Mouse (Mus musculus) embryonic stem cell, embryonic (primary cell): Measurements from ENCODE around the gene Mcur1.

Experiments used
- CTCF ChIA-PET, 4 experiments: fragments of 300-600 bp in 2 of 4; fragments of 350-600 bp in 2 of 4; sonication (Branson Sonifier 250); formaldehyde crosslinking; loops; one replicate each; lab custom pipeline; 2022; ENCODE audit warnings: inconsistent platforms in 2 of 4; lab: Charles Lee
- POLR2A ChIA-PET, 4 experiments: fragments of 300-600 bp in 2 of 4; fragments of 350-600 bp in 2 of 4; sonication (Branson Sonifier 250); formaldehyde crosslinking; loops; one replicate each; lab custom pipeline; 2022; ENCODE audit warnings: antibody characterized with exemption in 4 of 4, inconsistent platforms in 1 of 4; lab: Charles Lee

Gene Mcur1

GRCm38 (mm10) chr13:43549870-43550269 lies 10.1 kb downstream of the Mcur1 start:
- ChIA-PET POLR2A (no interaction called here), CTCF (interaction anchor here in 1 of 4 experiments (1.8 kb wide), 1 partner anchor 15 kb away, joined by 4 read pairs; no protein-coding TSS in a partner anchor)

DNA sequence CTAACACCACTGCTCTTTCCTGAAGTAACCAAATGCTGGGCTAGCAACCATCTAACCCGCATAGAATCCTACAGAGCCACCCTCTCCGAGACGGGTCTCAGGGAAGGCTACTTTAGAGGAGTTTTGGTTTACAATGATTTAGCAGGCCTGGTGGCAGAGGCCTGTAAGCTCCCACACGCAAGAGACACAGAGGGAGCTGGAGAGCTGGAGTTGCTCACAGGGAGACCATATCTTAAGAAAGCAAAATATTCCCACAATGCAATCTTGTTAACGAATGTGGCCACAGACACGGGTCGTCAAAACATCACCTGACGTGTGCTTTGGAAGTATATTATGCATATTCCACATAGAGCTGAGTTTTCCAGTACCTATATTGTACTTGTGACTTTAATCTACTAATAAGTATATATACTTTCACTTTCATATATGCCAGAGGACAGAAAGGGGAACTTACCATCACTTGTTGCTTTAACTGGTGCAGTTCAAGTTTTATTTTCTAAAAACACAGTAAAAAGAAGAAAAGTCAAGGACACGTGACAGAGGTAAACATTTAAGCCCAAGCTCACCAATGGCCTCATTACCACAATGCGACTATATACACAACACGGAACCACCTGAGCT lies 10.8 kb downstream of the Mcur1 start:
- ChIA-PET CTCF (interaction anchor here in 2 of 4 experiments (0.6 to 1.8 kb wide), 2 partner anchors 16 to 29 kb away, joined by 4 read pairs; no protein-coding TSS in a partner anchor), POLR2A (no interaction called here)

GRCm38 (mm10) chr13:43548617-43549016 lies 11.4 kb downstream of the Mcur1 start:
- ChIA-PET POLR2A (interaction anchor here in 1 of 4 experiments (0.7 kb wide), 1 partner anchor 12 kb away, joined by 3 read pairs; no protein-coding TSS in a partner anchor), CTCF (interaction anchor here in 3 of 4 experiments (0.6 to 1.8 kb wide), 3 partner anchors 16 to 53 kb away, joined by 3 to 5 read pairs (median 4); no protein-coding TSS in a partner anchor)

DNA sequence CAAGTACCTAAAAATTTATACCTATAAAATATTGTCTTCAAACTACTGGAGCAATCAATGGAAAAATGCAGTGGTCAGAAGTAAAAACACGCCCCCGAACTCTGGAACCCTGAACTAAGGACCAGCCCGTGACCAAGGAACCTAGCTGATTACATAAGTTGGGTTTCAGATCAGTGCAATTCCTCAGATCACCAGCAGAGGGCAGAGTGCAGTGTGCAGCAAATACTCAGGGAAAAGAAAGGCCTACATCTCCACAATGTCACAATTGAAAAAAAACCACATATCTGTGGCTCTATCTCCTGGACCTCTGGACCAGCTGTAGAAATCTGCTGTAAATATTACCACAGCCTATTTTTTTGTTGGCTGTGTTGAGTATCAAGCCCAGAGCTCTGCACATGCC lies 13.1 kb downstream of the Mcur1 start:
- ChIA-PET CTCF (interaction anchor here (0.5 to 2.1 kb wide), 43 partner anchors 9 to 1250 kb away, joined by 3 to 13 read pairs (median 4); partner anchors contain the start of genes Cd83 (in 1 of the 4) and Nol7 (in 1 of the 4)), POLR2A (interaction anchor here in 2 of 4 experiments (0.8 to 1.8 kb wide), 8 partner anchors 11 to 47 kb away, joined by 3 to 5 read pairs (median 4); no protein-coding TSS in a partner anchor)

DNA sequence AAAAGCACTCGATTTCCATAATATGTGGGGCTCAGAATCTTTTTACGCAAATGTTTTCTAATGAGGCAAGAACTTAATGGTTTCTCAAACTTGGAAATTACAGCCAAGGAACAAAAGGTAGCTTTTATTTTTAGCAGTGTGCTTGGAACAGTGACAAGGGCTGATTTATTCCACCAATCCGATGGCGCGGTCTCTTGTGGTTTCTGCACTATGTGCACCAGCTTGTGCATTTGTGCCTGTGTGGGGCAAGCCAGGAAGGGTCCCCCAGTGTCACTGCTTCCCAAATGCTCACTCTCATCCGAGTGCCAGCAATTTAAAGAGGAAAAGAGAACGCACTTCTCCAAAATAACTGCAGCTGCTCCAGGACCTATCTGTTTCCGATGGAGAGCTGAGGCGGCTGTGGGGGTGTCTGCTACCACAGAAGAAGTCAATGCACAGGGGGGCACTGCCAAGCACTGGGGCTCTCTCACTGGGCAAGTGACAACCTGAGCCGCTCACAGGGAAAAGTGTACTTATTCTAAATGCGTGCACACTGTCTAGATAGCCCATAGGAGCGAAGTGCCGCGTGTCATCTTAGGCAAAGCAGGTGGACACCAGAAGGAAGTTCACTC lies 19.7 kb downstream of the Mcur1 start:
- POLR2A ChIA-PET: interaction anchor here in 2 of 4 experiments (0.7 to 1.0 kb wide), 4 partner anchors 9 to 1344 kb away, joined by 3 read pairs; no protein-coding TSS in a partner anchor
- CTCF ChIA-PET: no interaction called here

- CTCF ChIA-PET: no interaction called here
- POLR2A ChIA-PET: no interaction called here
Measured at GRCm38 (mm10) chr13:43539409-43539808, 20.6 kb downstream of the Mcur1 start.

DNA sequence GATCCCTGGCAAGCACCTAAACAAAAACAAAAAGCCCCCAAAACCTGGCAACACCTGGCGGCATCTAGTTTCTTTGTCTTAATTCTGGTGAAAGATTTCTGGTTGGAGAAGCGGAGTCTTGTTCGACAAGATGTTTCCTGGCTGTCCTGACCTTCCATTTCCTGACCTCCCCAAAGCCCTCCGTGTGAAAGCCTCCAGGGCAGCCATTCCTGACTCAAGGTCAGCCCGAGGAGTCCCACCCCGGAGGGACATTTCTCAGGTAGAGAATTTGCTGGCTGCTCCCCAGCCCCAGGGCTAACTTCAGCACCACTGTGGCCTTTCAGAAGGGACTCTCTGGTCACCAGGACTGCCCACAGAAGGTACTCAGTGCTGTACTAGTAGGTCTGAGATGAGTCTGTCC lies 22.1 kb downstream of the Mcur1 start:
- ChIA-PET POLR2A (interaction anchor here in 1 of 4 experiments (1.0 kb wide), 1 partner anchor 139 kb away, joined by 3 read pairs; the partner anchor contains the start of gene Nol7), CTCF (no interaction called here)

GRCm38 (mm10) chr13:43534015-43534414 lies 26.0 kb downstream of the Mcur1 start:
- CTCF ChIA-PET: interaction anchor here in 3 of 4 experiments (1.0 to 2.6 kb wide), 4 partner anchors 13 to 206 kb away, joined by 3 to 13 read pairs (median 7); no protein-coding TSS in a partner anchor
- POLR2A ChIA-PET: interaction anchor here in 3 of 4 experiments (0.6 to 1.4 kb wide), 7 partner anchors 10 to 135 kb away, joined by 3 to 5 read pairs (median 4); no protein-coding TSS in a partner anchor

DNA sequence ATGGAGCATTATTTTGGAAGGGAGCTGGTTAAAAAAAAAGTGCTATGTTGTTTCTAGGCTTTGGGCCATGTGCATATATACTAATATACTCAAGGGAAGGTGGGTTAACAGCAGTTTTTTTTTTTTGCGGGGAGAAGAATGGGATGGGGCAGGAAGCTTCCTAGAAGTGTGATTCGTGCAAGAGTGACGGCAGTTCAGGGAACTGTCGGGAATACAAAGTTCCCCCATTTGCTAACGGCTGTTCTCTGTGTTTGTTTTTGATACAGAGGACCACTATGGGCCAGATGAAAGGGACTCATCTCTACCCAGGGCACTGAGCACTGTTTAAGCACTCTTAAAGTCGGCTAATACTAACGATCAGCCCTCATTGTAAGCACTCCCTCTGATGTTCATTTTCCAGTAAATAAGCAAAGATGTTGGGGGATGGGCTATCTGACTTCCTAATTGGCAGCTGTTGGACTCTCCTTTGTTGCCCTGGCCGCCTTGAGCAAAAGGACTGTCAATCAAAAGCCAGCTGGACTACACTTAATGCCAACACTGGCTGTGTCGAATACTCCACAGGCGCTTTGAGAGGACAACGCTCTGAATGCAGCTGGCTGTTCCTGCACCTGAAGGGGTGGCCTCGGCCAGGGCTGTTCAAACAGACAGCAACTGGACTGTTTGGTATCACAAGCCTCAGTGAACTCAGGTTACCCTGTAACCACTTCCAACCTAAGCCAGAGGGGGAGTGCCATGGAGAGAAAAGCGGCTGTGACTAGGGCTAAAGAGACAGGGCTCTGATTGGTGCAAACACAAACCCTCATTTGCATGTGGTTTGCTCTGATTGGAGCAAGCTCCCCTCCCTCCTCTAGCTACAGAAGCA lies 28.9 kb downstream of the Mcur1 start:
- POLR2A ChIA-PET: interaction anchor here in 3 of 4 experiments (0.6 to 2.8 kb wide), 21 partner anchors 8 to 494 kb away, joined by 3 to 13 read pairs (median 3); partner anchors contain the start of gene Nol7 (in 3 of the 3)
- CTCF ChIA-PET: interaction anchor here in 3 of 4 experiments (0.6 to 2.2 kb wide), 11 partner anchors 15 to 712 kb away, joined by 3 to 12 read pairs (median 3); no protein-coding TSS in a partner anchor

DNA sequence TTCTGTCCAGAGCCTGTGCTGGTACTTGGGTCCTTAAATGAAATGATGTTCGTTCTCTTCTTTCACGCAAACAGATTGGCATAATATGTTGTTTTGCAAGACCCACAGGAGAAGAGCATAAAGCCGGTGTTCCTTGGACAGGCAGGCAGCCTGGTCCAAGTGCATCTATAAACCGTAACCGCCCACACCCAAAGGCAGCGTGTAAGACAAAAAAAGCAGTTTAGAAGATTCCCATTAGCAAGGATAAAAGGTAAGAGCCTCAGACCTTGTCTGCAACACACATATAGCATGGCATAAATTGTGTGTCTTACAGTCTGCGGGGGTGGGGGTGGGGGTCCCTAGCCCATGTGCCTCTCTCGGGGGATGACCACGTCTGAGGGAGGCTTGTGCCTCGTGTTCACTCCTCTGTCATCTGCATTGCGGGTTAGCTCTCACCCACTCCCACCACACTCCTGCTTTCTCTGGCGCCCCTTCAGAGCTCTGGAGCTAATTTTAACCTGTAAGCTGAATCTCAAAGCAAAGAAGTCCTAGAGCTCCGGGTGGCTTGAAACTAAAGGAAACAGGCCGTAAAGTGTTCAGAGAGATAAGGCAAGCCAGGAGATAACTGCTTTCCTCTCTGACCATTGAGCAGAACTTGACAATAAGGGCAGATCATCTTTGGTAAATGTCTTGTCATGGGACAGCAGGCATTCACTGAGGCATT lies 29.7 kb downstream of the Mcur1 start:
- CTCF ChIA-PET: interaction anchor here in 3 of 4 experiments (0.6 to 2.2 kb wide), 6 partner anchors 16 to 279 kb away, joined by 3 to 11 read pairs (median 4); no protein-coding TSS in a partner anchor
- POLR2A ChIA-PET: interaction anchor here in 2 of 4 experiments (0.9 to 2.8 kb wide), 8 partner anchors 8 to 226 kb away, joined by 3 to 13 read pairs (median 4); partner anchors contain the start of gene Nol7 (in 2 of the 2)

GRCm38 (mm10) chr13:43526289-43526688 lies 33.7 kb downstream of the Mcur1 start:
- CTCF ChIA-PET: interaction anchor here in 2 of 4 experiments (0.8 to 1.6 kb wide), 4 partner anchors 20 to 54 kb away, joined by 3 to 6 read pairs (median 4); no protein-coding TSS in a partner anchor
- POLR2A ChIA-PET: interaction anchor here (0.6 to 2.5 kb wide), 17 partner anchors 9 to 854 kb away, joined by 3 to 12 read pairs (median 4); partner anchors contain the start of gene Nol7 (in 3 of the 4)

DNA sequence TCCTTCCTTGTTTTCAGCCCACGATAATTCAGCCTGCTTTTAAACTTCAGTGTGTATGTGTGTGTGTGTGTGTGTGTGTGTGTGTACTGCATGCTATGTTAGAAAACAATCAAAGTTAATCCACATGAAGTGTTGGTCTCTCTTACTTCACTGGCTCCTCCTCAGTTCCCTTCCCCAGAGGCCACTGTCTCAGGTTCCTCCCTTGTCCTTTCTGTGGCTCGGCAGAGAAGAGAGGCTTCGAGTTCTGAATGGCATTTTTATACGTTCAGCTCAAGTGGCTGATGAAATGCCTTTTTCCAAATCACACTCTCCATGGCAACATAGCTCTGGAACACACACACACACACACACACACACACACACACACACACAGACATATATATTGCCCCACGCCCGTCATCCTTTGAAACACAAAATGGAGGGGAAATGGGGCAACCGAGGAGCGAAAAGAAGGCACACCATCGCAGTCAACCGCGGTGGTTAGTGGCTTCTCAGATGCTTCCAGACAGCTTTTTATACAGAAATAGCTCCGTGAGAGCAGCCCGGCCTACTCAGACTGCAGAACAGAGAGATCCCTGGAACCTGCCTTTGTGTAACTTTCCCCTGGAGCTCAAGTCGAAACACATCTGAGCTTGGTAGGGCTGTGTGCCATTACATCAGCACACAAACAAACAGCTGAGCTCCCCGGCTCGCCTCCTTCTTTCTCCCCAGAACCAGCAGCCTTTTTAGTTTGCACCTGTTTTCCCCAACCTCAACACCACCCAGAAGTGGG lies 34.4 kb downstream of the Mcur1 start:
- CTCF ChIA-PET: interaction anchor here in 3 of 4 experiments (0.6 to 1.6 kb wide), 6 partner anchors 21 to 420 kb away, joined by 3 to 6 read pairs (median 4); no protein-coding TSS in a partner anchor

DNA sequence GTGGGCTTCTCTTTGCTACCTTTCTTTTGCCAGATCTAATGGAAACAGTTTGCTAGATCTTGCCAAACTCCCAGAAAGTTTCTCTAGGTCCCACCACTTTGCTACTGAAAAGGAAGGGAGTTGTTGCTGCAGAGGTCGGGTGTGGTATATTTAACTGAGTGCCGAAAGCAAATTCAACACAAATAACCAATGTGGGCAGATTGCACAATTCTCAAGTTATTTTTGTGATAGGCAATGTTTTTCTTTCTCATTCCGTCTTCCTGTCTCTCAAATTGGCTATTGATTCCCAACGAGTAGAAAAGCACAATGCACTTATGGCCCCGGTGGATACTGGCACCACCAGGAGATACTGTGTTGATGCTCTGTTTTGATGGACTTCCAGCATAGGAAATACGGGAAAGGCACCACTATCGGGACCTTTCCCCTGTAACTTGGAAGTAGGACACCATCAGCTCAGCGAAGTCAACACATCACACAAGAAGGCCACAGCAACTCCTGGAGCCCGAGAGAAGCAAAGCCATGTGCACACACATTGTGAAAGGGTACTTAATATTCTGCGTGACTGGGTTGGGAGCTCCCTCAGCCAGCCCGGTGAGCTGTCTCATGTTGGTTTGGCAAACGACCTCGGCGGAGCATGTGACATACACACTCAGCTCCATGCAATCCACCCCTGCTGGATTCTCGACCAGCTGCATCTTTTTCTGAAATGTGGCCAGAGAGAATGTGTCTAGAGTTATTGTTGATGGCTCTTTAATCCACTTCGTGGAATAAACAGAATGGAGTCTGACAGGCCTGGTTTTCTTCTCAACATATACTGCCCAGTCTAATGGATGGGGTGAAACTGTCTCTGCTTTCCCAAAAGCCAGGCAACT lies 35.3 kb downstream of the Mcur1 start:
- ChIA-PET CTCF (interaction anchor here in 3 of 4 experiments (0.6 to 1.6 kb wide), 5 partner anchors 8 to 44 kb away, joined by 3 to 9 read pairs (median 6); no protein-coding TSS in a partner anchor), POLR2A (interaction anchor here in 2 of 4 experiments (1.0 to 2.5 kb wide), 7 partner anchors 8 to 126 kb away, joined by 3 to 11 read pairs (median 4); partner anchors contain the start of gene Nol7 (in 1 of the 2))

More for the DNA sequence above, 34.4 kb downstream of the Mcur1 start:
- POLR2A ChIA-PET: interaction anchor here (0.6 to 2.5 kb wide), 15 partner anchors 9 to 854 kb away, joined by 3 to 12 read pairs (median 4); partner anchors contain the start of gene Nol7 (in 2 of the 4)

- CTCF ChIA-PET: interaction anchor here in 2 of 4 experiments (0.6 to 3.0 kb wide), 2 partner anchors 9 to 23 kb away, joined by 9 to 11 read pairs; no protein-coding TSS in a partner anchor
- POLR2A ChIA-PET: interaction anchor here in 2 of 4 experiments (0.7 to 1.8 kb wide), 4 partner anchors 7 to 71 kb away, joined by 3 to 4 read pairs (median 4); no protein-coding TSS in a partner anchor
Measured at GRCm38 (mm10) chr13:43523906-43524480, 36.0 kb downstream of the Mcur1 start.
